Mouse (Mus musculus) C2C12 (cell line): Measurements from ENCODE around the gene Igsf11.

Source experiments
- CEBPB ChIP-seq: IDR thresholded peaks from one replicate; pipeline ENCODE4 v1.6.1; 2011; ENCODE audit warnings: low read depth, mild to moderate bottlenecking, control low read depth, moderate library complexity
- CTCF ChIP-seq: IDR thresholded peaks from one replicate; pipeline ENCODE4 v1.5.1; 2011; ENCODE audit not compliant: control insufficient read depth, insufficient read depth, insufficient read length
- MAX ChIP-seq: IDR thresholded peaks from one replicate; pipeline ENCODE4 v1.6.1; 2011; ENCODE audit warnings: mild to moderate bottlenecking, control low read depth

- TF ChIP-seq CTCF = no peak
- no peak for TF ChIP-seq CEBPB
- no peak for TF ChIP-seq MAX
Measured at GRCm38 (mm10) chr16:39056061-39056460, 163.6 kb downstream of the Igsf11 start.
